Mouse (Mus musculus) liver, embryonic 16.5 days (tissue): ENCODE results near the gene Kdm7a. TPM values are rescaled to one million over a fixed set of nuclear protein-coding genes. Genes with fewer than 3 reads are reported as not detected.

Experiments used
- polyA plus RNA-seq: library from polyadenylated mRNA; unstranded; fragments of >200 nt; fragmentation: Nextera tagmentation; extraction: Ambion mirVana; gene quantifications from 2 replicates; pipeline ENCODE4 v1.2.1, GENCODE M21; 2015

Gene Kdm7a
- polyA plus RNA-seq, 1 experiment from 2014 or later = 12.5 TPM

Other genes starting within 250 kb of the Kdm7a start
- 4.2 and 5.5 TPM in 2 replicates for gene Parp12, start 88.4 kb downstream of the Kdm7a start, polyA plus RNA-seq
- 9.2 and 9.9 TPM in 2 replicates for gene Slc37a3, start 170.9 kb upstream of the Kdm7a start, polyA plus RNA-seq
- gene Rab19, start 174.4 kb upstream of the Kdm7a start, polyA plus RNA-seq = 0.36 and 0.54 TPM in 2 replicates
- 256 and 283 TPM in 2 replicates for gene Mkrn1, start 213.7 kb upstream of the Kdm7a start, polyA plus RNA-seq